Mouse (Mus musculus) testis, adult 2 months (tissue): ENCODE measurements around the gene Agfg1.

Experiments used
- CTCF ChIP-seq: fragments of 200-500 bp; IDR thresholded peaks from 2 replicates; pipeline ENCODE4 v1.5.1; 2012; ENCODE audit warnings: low read depth, mild to moderate bottlenecking, inconsistent platforms, low read length, moderate library complexity; ENCODE audit not compliant: control insufficient read depth, insufficient read depth, insufficient replicate concordance
- POLR2A ChIP-seq: fragments of 200-500 bp; IDR thresholded peaks from 2 replicates; pipeline ENCODE4 v1.6.1; 2012; ENCODE audit warnings: low read depth, mild to moderate bottlenecking, inconsistent platforms, low read length, moderate library complexity; ENCODE audit not compliant: control insufficient read depth

- TF ChIP-seq POLR2A (no peak), CTCF (no peak)
Observed at GRCm38 (mm10) chr1:82820626-82821186, 18.6 kb upstream of the Agfg1 start.
